Mouse (Mus musculus) heart, embryonic 12.5 days (tissue): ENCODE measurements at regions not wholly inside any gene's neighbourhood (a gene's known extent, or its start where the extent isn't known, plus 50 kb on each side); places are given as distances from the start of the nearest gene placed in this dataset.
A peak's percentile ranks its signal among the peaks of the same experiment; 100 is the strongest.

Source experiments
- ATAC-seq: fragments of 200-750 bp; cut with Nextera tagmentation; 2 replicates; pipeline ENCODE4 v1.8.0; 2017; ENCODE audit warnings: moderate TSS enrichment, moderate library complexity; ENCODE audit not compliant: insufficient number of reproducible peaks, low FRiP score
- H3K27ac ChIP-seq: fragments of 300-500 bp; sonication (generic); 2 replicates; pipeline ENCODE4 v1.5.1; 2016; ENCODE audit warnings: mild to moderate bottlenecking, moderate library complexity; ENCODE audit not compliant: poor library complexity, severe bottlenecking
- H3K27me3 ChIP-seq: fragments of 300-500 bp; sonication (generic); replicated peaks from 2 replicates; pipeline ENCODE4 v1.6.1; 2016; ENCODE audit warnings: mild to moderate bottlenecking, moderate library complexity
- H3K36me3 ChIP-seq: fragments of 300-500 bp; sonication (generic); 2 replicates; pipeline ENCODE4 v1.6.1; 2016; ENCODE audit warnings: mild to moderate bottlenecking, moderate library complexity
- H3K4me1 ChIP-seq: fragments of 300-500 bp; sonication (generic); replicated peaks from 2 replicates; pipeline ENCODE4 v1.6.1; 2016; ENCODE audit warnings: mild to moderate bottlenecking
- H3K4me2 ChIP-seq: fragments of 300-500 bp; sonication (generic); 2 replicates; pipeline ENCODE4 v1.6.1; 2016; ENCODE audit warnings: mild to moderate bottlenecking, moderate library complexity
- H3K4me3 ChIP-seq: fragments of 300-500 bp; sonication (generic); 2 replicates; pipeline ENCODE4 v1.5.1; 2016; ENCODE audit warnings: mild to moderate bottlenecking
- H3K9ac ChIP-seq: fragments of 300-500 bp; sonication (generic); 2 replicates; pipeline ENCODE4 v1.6.1; 2016; ENCODE audit warnings: mild to moderate bottlenecking, moderate library complexity
- H3K9me3 ChIP-seq: fragments of 300-500 bp; sonication (generic); replicated peaks from 2 replicates; pipeline ENCODE4 v1.6.1; 2016; ENCODE audit warnings: mild to moderate bottlenecking, moderate library complexity
- WGBS: fragments of 180-500 bp; shearing (Covaris S2); methylation state at CpG from one replicate; pipeline ENCODE4 v1.1.7; 2016; 5-methylcytosine and 5-hydroxymethylcytosine counted together

- no peak for ATAC-seq
- Histone ChIP-seq H3K36me3 (no peaks in the 10 kb centered on the region), H3K9me3 (no peaks in the 10 kb centered on the region), H3K4me3 (no peak overlapping the region), H3K9ac (no peak overlapping the region), H3K4me2 (no peak overlapping the region), H3K27ac (no peak overlapping the region), H3K4me1 (no peaks in the 10 kb centered on the region), H3K27me3 (no peaks in the 10 kb centered on the region)
- WGBS: 16% methylated on average over 3 of the region's 3 CpGs
These were observed 68.8 kb upstream of the Col8a1 start for GRCm38 (mm10) chr16:57823329-57823728.

GRCm38 (mm10) chr16:57845416-57845815 lies 90.9 kb upstream of the Col8a1 start:
- Histone ChIP-seq H3K9ac (no peak overlapping the region), H3K27me3 (no peaks in the 10 kb centered on the region), H3K36me3 (no peaks in the 10 kb centered on the region), H3K4me2 (no peak overlapping the region), H3K4me1 (no peaks in the 10 kb centered on the region), H3K27ac (no peak overlapping the region), H3K9me3 (no peaks in the 10 kb centered on the region; the same call in 1 of the 2 replicates), H3K4me3 (no peak overlapping the region)
- no peak for ATAC-seq

- H3K4me2 ChIP-seq: no peak overlapping the region
- 14% methylated on average over 3 of the region's 3 CpGs for WGBS
- no peaks in the 10 kb centered on the region for H3K4me1 ChIP-seq
- H3K9ac ChIP-seq: no peak overlapping the region
- no peak overlapping the region for H3K27ac ChIP-seq
- H3K36me3 ChIP-seq: no peaks in the 10 kb centered on the region
- no peaks in the 10 kb centered on the region for H3K27me3 ChIP-seq
- H3K4me3 ChIP-seq: no peak overlapping the region
- H3K9me3 ChIP-seq: no peaks in the 10 kb centered on the region; the same call in 1 of the 2 replicates
- no peak for ATAC-seq
These were observed 91.8 kb upstream of the Col8a1 start for GRCm38 (mm10) chr16:57846386-57846785.

DNA sequence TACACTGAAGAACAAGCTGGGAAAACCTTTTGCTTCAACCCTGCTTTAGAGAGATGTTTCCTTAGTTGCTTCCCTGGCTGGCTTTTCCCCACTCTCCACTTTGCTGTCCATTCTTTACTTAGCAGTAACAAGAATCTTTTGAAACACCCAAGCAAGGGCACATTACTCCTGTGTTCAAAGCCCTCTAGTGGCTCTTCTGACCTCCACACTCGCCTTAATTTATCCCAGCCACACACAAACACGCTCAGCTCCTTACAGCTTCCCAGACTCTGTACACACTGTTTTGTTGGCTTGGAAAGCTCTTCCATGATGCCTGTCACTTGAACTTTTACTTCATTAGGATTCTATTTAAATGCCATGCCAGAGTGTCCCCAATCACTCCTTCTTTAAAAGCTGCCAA lies 97.3 kb upstream of the Col8a1 start:
- H3K4me1 ChIP-seq: no peaks in the 10 kb centered on the region
- WGBS: 42% methylated on average over 2 of the region's 2 CpGs
- H3K4me3 ChIP-seq: no peak overlapping the region
- ATAC-seq: no peak
- H3K4me2 ChIP-seq: no peak overlapping the region
- H3K36me3 ChIP-seq: no peaks in the 10 kb centered on the region
- no peaks in the 10 kb centered on the region for H3K9me3 ChIP-seq
- no peak overlapping the region for H3K9ac ChIP-seq
- H3K27me3 ChIP-seq: no peaks in the 10 kb centered on the region
- H3K27ac ChIP-seq: no peak overlapping the region

- Histone ChIP-seq H3K27ac (no peak overlapping the region), H3K4me3 (no peak overlapping the region), H3K27me3 (no peaks in the 10 kb centered on the region), H3K4me2 (no peak overlapping the region), H3K9me3 (no peaks in the 10 kb centered on the region), H3K4me1 (0 out of 2 replicates have a peak, but pooled peaks cover 2% of the 10 kb centered on the region), H3K36me3 (no peaks in the 10 kb centered on the region), H3K9ac (no peak overlapping the region)
- ATAC-seq: no peak
- WGBS: 58% methylated on average over 3 of the region's 3 CpGs
These were observed 98.4 kb upstream of the Col8a1 start for GRCm38 (mm10) chr16:57852838-57853460.

GRCm38 (mm10) chr16:57853751-57854150 lies 99.2 kb upstream of the Col8a1 start:
- Histone ChIP-seq H3K9ac (no peak overlapping the region), H3K27me3 (no peaks in the 10 kb centered on the region), H3K4me3 (no peak overlapping the region), H3K27ac (no peak overlapping the region), H3K9me3 (no peaks in the 10 kb centered on the region), H3K4me1 (peaks cover 10% of the 10 kb centered on the region), H3K4me2 (no peak overlapping the region), H3K36me3 (no peaks in the 10 kb centered on the region)
- 57% methylated on average over 3 of the region's 3 CpGs for WGBS
- ATAC-seq: no peak

DNA sequence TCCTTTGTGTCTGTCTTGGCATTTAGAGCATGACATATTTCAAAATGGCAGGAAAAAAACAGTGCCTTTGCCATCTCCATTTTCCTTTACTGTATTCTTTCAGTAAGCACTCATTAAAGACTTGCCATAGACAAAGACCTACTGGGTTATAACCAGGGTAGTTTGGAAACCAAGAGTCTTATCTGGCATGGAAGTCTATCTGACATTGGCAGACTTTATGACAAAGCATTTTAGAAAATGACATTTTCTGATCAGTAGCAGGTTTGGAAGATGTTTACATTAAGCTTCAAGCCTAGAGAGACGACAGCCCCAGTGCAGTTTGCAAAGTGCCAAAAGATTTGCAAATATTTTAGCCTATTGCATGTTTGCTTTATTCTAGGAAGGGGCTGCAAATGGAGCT lies 102.5 kb upstream of the Col8a1 start:
- ATAC-seq: peak; percentile 81

GRCm38 (mm10) chr16:57858151-57858764 lies 103.7 kb upstream of the Col8a1 start:
- Histone ChIP-seq H3K27me3 (no peaks in the 10 kb centered on the region), H3K36me3 (no peaks in the 10 kb centered on the region), H3K4me2 (peak overlapping the region; percentile 49), H3K9me3 (no peaks in the 10 kb centered on the region), H3K9ac (no peak overlapping the region), H3K4me3 (no peak overlapping the region), H3K27ac (peak overlapping the region; percentile 45; the same call in 1 of the 2 replicates), H3K4me1 (peaks cover 15% of the 10 kb centered on the region)
- under 1% methylated on average over 2 of the region's 2 CpGs for WGBS
- ATAC-seq: peak; percentile 90

More for the DNA sequence above, 102.5 kb upstream of the Col8a1 start:
- no peaks in the 10 kb centered on the region for H3K27me3 ChIP-seq
- no peak overlapping the region for H3K9ac ChIP-seq
- H3K4me2 ChIP-seq: no peak overlapping the region
- no peak overlapping the region for H3K4me3 ChIP-seq
- no peak overlapping the region for H3K27ac ChIP-seq
- 31% methylated on average over 1 of the region's 1 CpGs for WGBS
- no peaks in the 10 kb centered on the region for H3K9me3 ChIP-seq
- H3K4me1 ChIP-seq: peaks cover 15% of the 10 kb centered on the region
- H3K36me3 ChIP-seq: no peaks in the 10 kb centered on the region

DNA sequence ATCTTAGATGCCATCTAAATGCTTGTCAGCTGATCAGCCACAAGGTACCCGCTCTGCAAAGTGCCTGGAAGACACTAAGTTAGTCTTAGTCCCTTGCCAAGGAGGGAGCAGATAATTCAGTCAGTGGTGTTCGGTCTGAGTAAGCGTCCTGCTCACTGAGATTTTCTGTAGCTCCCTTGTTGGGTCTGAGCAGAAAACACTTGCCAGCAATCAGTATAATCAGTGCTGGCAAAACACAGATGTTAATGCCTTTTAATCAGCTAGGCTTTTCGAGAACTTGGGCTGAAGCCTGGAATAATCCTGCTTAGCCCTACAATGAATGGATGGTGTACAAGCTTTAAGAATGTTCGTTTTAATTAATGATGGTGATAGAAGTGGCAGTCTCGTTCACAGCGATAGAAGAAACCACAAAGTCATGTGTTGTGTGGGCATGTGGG lies 104.2 kb upstream of the Col8a1 start:
- 18% methylated on average over 7 of the region's 7 CpGs for WGBS
- ATAC-seq: 0 out of 2 replicates have a peak, but pooled peaks have one; percentile 37
- H3K27ac ChIP-seq: peak overlapping the region; percentile 45; the same call in 1 of the 2 replicates

DNA sequence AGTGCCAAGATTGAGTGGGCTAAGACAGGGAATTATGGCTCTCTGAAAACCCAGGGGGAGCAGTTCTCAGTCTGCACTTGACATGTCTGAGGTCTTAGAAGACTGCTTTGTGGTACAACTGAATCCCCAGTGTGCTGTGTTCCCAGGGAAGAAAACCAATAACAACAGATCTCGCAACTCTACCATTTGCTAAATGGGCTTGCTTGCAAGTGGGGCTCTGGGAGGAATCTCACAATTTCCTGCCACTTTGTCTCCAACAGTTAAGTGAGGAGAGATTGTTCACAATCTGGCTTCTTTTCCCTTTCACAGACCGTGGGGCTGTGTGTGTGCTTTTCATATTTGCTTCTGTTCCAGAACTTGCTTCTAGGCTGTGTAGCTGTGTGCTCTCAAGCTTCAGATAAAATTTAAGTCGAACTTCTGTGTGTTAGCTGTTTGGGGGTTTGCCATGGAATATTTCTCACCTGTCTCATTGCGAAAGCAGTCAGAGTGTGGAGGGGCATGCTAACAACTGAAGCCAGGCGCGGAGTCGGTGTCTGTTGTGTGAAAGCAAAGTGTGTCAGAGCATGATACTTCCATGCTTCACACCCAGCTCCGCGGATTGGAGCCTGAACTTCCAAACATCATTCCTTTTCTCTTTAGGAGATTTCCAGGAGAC lies 108.8 kb upstream of the Col8a1 start:
- Histone ChIP-seq H3K9ac (no peak overlapping the region), H3K4me1 (peaks cover 10% of the 10 kb centered on the region), H3K9me3 (no peaks in the 10 kb centered on the region), H3K27ac (no peak overlapping the region), H3K4me2 (no peak overlapping the region), H3K36me3 (no peaks in the 10 kb centered on the region), H3K27me3 (no peaks in the 10 kb centered on the region), H3K4me3 (no peak overlapping the region)
- WGBS: 74% methylated on average over 9 of the region's 9 CpGs
- no peak for ATAC-seq

More for the DNA sequence above, 104.2 kb upstream of the Col8a1 start:
- H3K4me1 ChIP-seq: peaks cover 15% of the 10 kb centered on the region
- H3K4me2 ChIP-seq: peak overlapping the region; percentile 4
- H3K9ac ChIP-seq: no peak overlapping the region
- no peaks in the 10 kb centered on the region for H3K36me3 ChIP-seq
- H3K27me3 ChIP-seq: no peaks in the 10 kb centered on the region
- H3K4me3 ChIP-seq: no peak overlapping the region
- H3K9me3 ChIP-seq: no peaks in the 10 kb centered on the region

- Histone ChIP-seq H3K4me3 (no peak overlapping the region), H3K9me3 (no peaks in the 10 kb centered on the region), H3K27ac (no peak overlapping the region), H3K4me1 (0 out of 2 replicates have a peak, but pooled peaks cover 3% of the 10 kb centered on the region), H3K27me3 (no peaks in the 10 kb centered on the region), H3K9ac (no peak overlapping the region), H3K4me2 (no peak overlapping the region), H3K36me3 (no peaks in the 10 kb centered on the region)
- 85% methylated on average over 4 of the region's 4 CpGs for WGBS
- no peak for ATAC-seq
These were observed 122.3 kb upstream of the Col8a1 start for GRCm38 (mm10) chr16:57876857-57877256.
